8 mouse cellular contexts compared by ENCODE assay signal in genomic region chr9:76138378-76139109, GRCm38 (mm10).
DNase-seq lines count a peak whose midpoint lies in the region.

No protein-coding gene starts in this region.

- DNase-seq in adrenal gland, postnatal 25 days, result peak; percentile 3
- DNase-seq in adrenal gland, adult (ENCODE audit: inconsistent age in 2 of 2, low spot score in 1 of 2), result no peak
- DNase-seq in layer of hippocampus, adult 11-12 months (ENCODE audit: low spot score), result peak; percentile 5
- DNase-seq in layer of hippocampus, adult 9-10 months (ENCODE audit: low spot score), result no peak
- peak; percentile 43 for DNase-seq in urinary bladder, postnatal 14 days (ENCODE audit: low spot score)
- DNase-seq in urinary bladder, adult 18-20 months (ENCODE audit: low spot score in 2 of 2), result no peak
- DNase-seq in frontal cortex, postnatal 14 days (ENCODE audit: low spot score in 2 of 2), result no peak
- DNase-seq in thymus, postnatal 0 days (ENCODE audit: low spot score), result no peak

Comparison
In these comparisons a context has a peak if more than half of its experiments do, and no peak if none do; other contexts are left out.
1. DNase-seq: peak in adrenal gland, postnatal 25 days (single experiment), layer of hippocampus, adult 11-12 months (single experiment) and urinary bladder, postnatal 14 days (single experiment); none in adrenal gland, adult (0 of 2), layer of hippocampus, adult 9-10 months (single experiment), urinary bladder, adult 18-20 months (0 of 2), frontal cortex, postnatal 14 days (0 of 2) and thymus, postnatal 0 days (single experiment).